Mouse (Mus musculus) ES-E14 (cell line): Measurements from ENCODE around the gene Gm26938. TPM values are rescaled to one million over a fixed set of nuclear protein-coding genes. Genes with fewer than 3 reads are reported as not detected.
A peak's percentile ranks its signal among the peaks of the same experiment; 100 is the strongest.

ENCODE experiments used
- DNase-seq: peaks from one replicate; pipeline ENCODE4 v3.0.0-alpha.2; 2013; ENCODE audit warnings: low read depth, low spot score
- H3K27ac ChIP-seq: 2 replicates; pipeline ENCODE4 v1.5.1; 2012; ENCODE audit warnings: low read depth, mild to moderate bottlenecking, low read length, moderate library complexity, mixed read lengths; ENCODE audit not compliant: poor library complexity, insufficient read depth, severe bottlenecking
- H3K36me3 ChIP-seq: 2 replicates; pipeline ENCODE4 v1.6.1; 2012; ENCODE audit warnings: mild to moderate bottlenecking, low read length, moderate library complexity, mixed read lengths; ENCODE audit not compliant: control insufficient read depth, poor library complexity, insufficient read depth, severe bottlenecking
- H3K4me1 ChIP-seq, 2 experiments: fragments of 150-350 bp in 1 of 2; sonication (generic) in 1 of 2; 2 replicates each; pipeline ENCODE4 v1.6.1; 2012; ENCODE audit warnings: low read length in 2 of 2, mild to moderate bottlenecking in 1 of 2, mixed read lengths in 1 of 2; ENCODE audit not compliant: control insufficient read depth in 2 of 2, insufficient read depth in 2 of 2, poor library complexity in 1 of 2
- H3K4me3 ChIP-seq, 2 experiments: fragments of 150-350 bp in 1 of 2; sonication (generic) in 1 of 2; 2 replicates each; pipeline ENCODE4 v1.5.1; 2012; ENCODE audit warnings: low read length in 2 of 2, low read depth in 1 of 2, mild to moderate bottlenecking in 1 of 2, mixed read lengths in 1 of 2; ENCODE audit not compliant: insufficient read depth in 1 of 2, poor library complexity in 1 of 2, severe bottlenecking in 1 of 2
- H3K9ac ChIP-seq: 2 replicates; pipeline ENCODE4 v1.6.1; 2012; ENCODE audit warnings: low read depth, mild to moderate bottlenecking, low read length, mixed read lengths; ENCODE audit not compliant: poor library complexity, insufficient read depth, severe bottlenecking
- H3K9me3 ChIP-seq: fragments of 150-350 bp; sonication (generic); 2 replicates; pipeline ENCODE4 v1.6.1; 2012; ENCODE audit warnings: low read depth, mild to moderate bottlenecking, low read length; ENCODE audit not compliant: control insufficient read depth, insufficient read depth
- CHD2 ChIP-seq: IDR thresholded peaks from 2 replicates; pipeline ENCODE4 v1.6.1; 2014; ENCODE audit warnings: mild to moderate bottlenecking, low read depth, low read length, inconsistent platforms
- HCFC1 ChIP-seq: IDR thresholded peaks from 2 replicates; pipeline ENCODE4 v1.6.1; 2012; ENCODE audit warnings: low read length, inconsistent platforms, borderline replicate concordance; ENCODE audit not compliant: insufficient read depth
- MAFK ChIP-seq: IDR thresholded peaks from 2 replicates; pipeline ENCODE4 v1.6.1; 2014; ENCODE audit warnings: mild to moderate bottlenecking, low read depth, low read length, inconsistent platforms; ENCODE audit not compliant: insufficient read depth
- ZC3H11A ChIP-seq: IDR thresholded peaks from 2 replicates; pipeline ENCODE4 v1.6.1; 2012; ENCODE audit warnings: low read depth, mild to moderate bottlenecking, inconsistent platforms, low read length, borderline replicate concordance
- ZNF384 ChIP-seq: IDR thresholded peaks from 2 replicates; pipeline ENCODE4 v1.6.1; 2012; ENCODE audit warnings: low read depth, low read length, inconsistent platforms
- in situ Hi-C, 2 experiments: fragments of 600-800 bp; cut with MboI; formaldehyde crosslinking; loops; one replicate each; pipeline ENCODE4 v1.15.1; 2025; ENCODE audit warnings: low sequenced_read_pairs in 2 of 2, inconsistent platforms in 1 of 2; ENCODE audit not compliant: unreplicated experiment in 2 of 2
- total RNA-seq: library from RNA; depleted of rRNA; stranded (reverse); fragments of 300-350 nt; gene quantifications from 2 replicates; pipeline ENCODE4 v1.2.3, GENCODE M21; 2012

Gene Gm26938
- total RNA-seq, 1 experiment, result not detected

DNA sequence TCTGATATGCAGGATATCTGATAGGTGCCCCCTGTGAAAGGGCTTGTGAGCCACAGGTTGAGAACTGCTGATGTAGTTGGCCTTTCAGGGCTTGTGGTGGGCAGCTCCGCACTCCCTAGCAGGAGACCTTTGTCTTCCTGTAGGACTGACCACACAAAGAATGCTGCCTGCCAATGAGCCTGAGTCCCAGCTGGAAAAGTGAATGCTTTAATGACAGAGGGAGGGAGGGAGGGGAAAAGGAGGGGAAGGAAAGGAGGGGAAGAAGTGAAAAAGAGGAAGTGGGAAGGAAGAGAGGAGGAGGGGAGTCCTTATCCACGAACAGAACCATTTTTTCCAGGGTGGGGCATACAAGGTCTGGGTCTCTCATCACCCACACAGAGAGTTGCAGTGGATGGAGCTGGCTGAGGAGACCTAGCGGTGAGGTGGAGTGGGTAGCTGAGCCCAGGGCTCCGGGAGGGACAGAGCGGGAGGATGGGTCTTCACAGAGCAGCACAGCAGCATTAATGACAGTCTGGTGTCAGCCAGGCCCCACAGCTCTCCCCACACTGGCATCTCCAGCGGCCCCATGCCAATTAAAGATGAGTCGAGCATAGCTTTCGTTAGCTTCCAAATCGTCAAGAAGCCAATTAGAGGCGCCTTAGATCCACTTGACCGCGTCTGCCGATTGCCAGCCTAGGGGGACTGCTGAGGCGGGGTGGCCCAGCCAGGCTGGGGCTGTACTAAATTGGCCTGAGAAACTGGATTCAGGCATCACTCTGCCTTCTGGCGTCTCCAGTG lies 34.3 kb upstream of the Gm26938 start:
- no peaks in the 10 kb centered on the region for H3K36me3 ChIP-seq
- TF ChIP-seq ZC3H11A (no peak), HCFC1 (no peak), ZNF384 (no peak), CHD2 (no peak), MAFK (no peak)
- H3K27ac ChIP-seq, result no peak overlapping the region
- H3K9ac ChIP-seq, result no peak overlapping the region
- no peak overlapping the region for H3K4me3 ChIP-seq
- in situ Hi-C loops, result no loop called here
- H3K9me3 ChIP-seq, result no peaks in the 10 kb centered on the region
- no peak for DNase-seq
- H3K4me1 ChIP-seq, result no peaks in the 10 kb centered on the region; a peak in 1 of 4 replicates

GRCm38 (mm10) chr5:139849626-139850320 lies 23.6 kb upstream of the Gm26938 start:
- Histone ChIP-seq H3K9me3 (no peaks in the 10 kb centered on the region), H3K36me3 (no peaks in the 10 kb centered on the region), H3K9ac (no peak overlapping the region), H3K4me3 (no peak overlapping the region), H3K4me1 (peaks cover 0 to 5% of the 10 kb centered on the region in 2 experiments; a peak in 1 of 4 replicates), H3K27ac (no peak overlapping the region)
- no peak for DNase-seq
- TF ChIP-seq CHD2 (no peak), MAFK (no peak), ZNF384 (no peak), ZC3H11A (no peak), HCFC1 (no peak)
- in situ Hi-C loops, result loop anchor here (25.0 kb wide), 2 partner anchors 438 to 563 kb away; partner anchors contain the start of gene Eif3b (in 2 of the 2)

DNA sequence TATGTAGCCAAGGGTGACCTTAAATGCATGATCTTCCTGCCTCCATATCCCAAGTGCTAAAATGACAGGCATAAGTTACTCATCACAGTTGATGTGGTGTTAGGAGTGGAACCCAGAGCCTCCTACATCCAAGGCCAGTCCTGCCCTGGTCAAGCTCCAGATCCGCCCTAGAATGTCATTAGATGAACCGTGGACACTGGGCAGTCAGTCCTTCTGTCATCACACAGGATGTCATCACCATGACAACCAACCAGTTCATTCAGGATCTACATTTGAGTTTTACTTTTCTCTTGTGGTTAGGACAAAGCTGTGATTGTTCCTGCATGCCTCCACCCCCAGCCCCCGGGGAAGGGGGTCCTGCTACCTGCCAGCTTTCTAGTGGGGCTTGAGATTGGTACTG lies 12.9 kb upstream of the Gm26938 start:
- H3K4me3 ChIP-seq, result no peak overlapping the region
- no peak for DNase-seq
- no peaks in the 10 kb centered on the region for H3K36me3 ChIP-seq
- no peaks in the 10 kb centered on the region for H3K9me3 ChIP-seq
- no peak overlapping the region for H3K9ac ChIP-seq
- TF ChIP-seq ZNF384 (no peak), ZC3H11A (no peak), MAFK (no peak), CHD2 (no peak), HCFC1 (no peak)
- no peaks in the 10 kb centered on the region for H3K4me1 ChIP-seq
- no peak overlapping the region for H3K27ac ChIP-seq
- in situ Hi-C loops, result loop anchor here (25.0 kb wide), 2 partner anchors 448 to 573 kb away; partner anchors contain the start of gene Eif3b (in 2 of the 2)

DNA sequence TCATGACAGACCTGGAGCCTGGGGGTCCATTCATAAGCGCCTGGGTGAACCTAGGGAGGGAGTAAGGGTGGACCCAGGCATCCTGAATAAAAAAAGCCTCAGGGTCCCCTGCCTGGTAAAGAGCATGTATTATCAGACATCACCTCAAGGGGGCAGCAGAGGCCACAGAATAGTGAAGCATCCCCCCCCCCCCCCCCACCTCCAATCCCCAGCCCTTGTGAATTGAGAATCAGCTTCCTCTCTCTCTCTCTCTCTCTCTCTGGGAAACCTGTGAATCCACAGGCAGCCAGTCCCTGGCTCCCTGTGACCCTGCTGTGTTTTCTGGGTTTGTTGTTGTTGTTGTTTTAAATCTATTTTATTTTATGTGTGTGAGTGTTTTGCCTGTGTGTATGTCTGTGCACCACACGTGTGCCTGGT lies 12.3 kb upstream of the Gm26938 start:
- Histone ChIP-seq H3K9me3 (no peaks in the 10 kb centered on the region), H3K27ac (no peak overlapping the region), H3K4me3 (no peak overlapping the region), H3K36me3 (no peaks in the 10 kb centered on the region), H3K4me1 (no peaks in the 10 kb centered on the region), H3K9ac (no peak overlapping the region)
- in situ Hi-C loops, result loop anchor here (25.0 kb wide), 2 partner anchors 449 to 574 kb away; partner anchors contain the start of gene Eif3b (in 2 of the 2)
- peak; percentile 43 for DNase-seq
- no peak for TF ChIP-seq HCFC1
- peak; percentile 58; the same call in 1 of the 2 replicates for TF ChIP-seq ZC3H11A
- TF ChIP-seq ZNF384, result 0 out of 2 replicates have a peak, but pooled peaks have one; percentile 44
